Mouse (Mus musculus) lung, adult 2 months (tissue): ENCODE results near the gene Mlc1.

Source experiments
- CTCF ChIP-seq: fragments of 200-500 bp; IDR thresholded peaks from 2 replicates; pipeline ENCODE4 v1.5.1; 2011; ENCODE audit warnings: mild to moderate bottlenecking, low read length, control low read depth; ENCODE audit not compliant: insufficient read depth
- POLR2A ChIP-seq: fragments of 200-500 bp; IDR thresholded peaks from 2 replicates; pipeline ENCODE4 v1.6.1; 2011; ENCODE audit warnings: low read depth, mild to moderate bottlenecking, control low read depth, low read length, borderline replicate concordance; ENCODE audit errors: extremely low read depth

DNA sequence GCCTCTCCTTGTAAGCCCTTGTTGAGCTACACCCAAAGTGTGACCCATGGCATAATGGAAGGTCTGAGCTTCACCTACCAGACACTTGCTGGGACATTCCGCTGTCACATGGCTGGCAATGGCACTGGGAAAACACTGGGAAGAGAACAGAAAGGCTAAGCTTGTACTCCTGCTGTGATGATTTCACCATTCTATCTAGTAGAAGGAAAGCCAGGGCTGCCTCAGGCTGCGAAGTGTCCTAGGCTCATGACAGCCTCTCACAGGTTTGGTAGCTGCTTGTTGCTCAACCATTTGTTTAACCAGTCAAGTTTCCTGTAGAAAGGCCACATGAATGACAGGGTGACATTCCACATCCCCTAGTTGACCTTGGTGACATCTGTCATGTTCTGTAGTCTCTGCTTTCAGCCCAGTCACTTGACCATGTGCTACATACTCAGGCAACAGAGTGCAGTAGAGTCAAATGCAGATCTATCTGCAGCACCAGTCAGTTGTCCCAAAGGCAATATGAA, 14.7 kb downstream of the Mlc1 start:
- TF ChIP-seq POLR2A (no peak), CTCF (no peak)
